Mouse (Mus musculus): ENCODE results near the gene Jmjd1c.

- TF ChIP-seq CTCF (IDR thresholded peaks at IDR 0.05; ENCODE audit: control insufficient read depth, insufficient read depth, insufficient replicate concordance, low read depth, low read length) (no peak), POLR2A (IDR thresholded peaks at IDR 0.05; ENCODE audit: control insufficient read depth, low read depth, low read length) (no peak)
Observed at GRCm38 (mm10) chr10:67207931-67208330, 112.0 kb downstream of the Jmjd1c start.
